Mouse (Mus musculus): Measurements from ENCODE around the gene Cbx4.
A peak's percentile ranks its signal among the peaks of the same experiment; 100 is the strongest.

The Cbx4 gene

GRCm38 (mm10) chr11:119086144-119086971 lies at the start of gene Cbx4:
Gene Cbx4 (minus strand): TSS chr11:119086221.
- DNase-seq (ENCODE audit: low spot score in 2 of 2) = peak; percentile 54 to 88

GRCm38 (mm10) chr11:119134586-119134985 lies 48.6 kb upstream of the Cbx4 start:
- no peak for DNase-seq (ENCODE audit: low spot score in 2 of 2)

GRCm38 (mm10) chr11:119133437-119134221 lies 47.6 kb upstream of the Cbx4 start:
- DNase-seq (ENCODE audit: low spot score in 2 of 2) = peak; percentile 27 to 76

- no peak for DNase-seq (ENCODE audit: low spot score in 2 of 2)
These were observed 46.4 kb upstream of the Cbx4 start for GRCm38 (mm10) chr11:119132198-119133035.

- DNase-seq (ENCODE audit: low spot score in 2 of 2) = no peak
These were observed 44.2 kb upstream of the Cbx4 start for GRCm38 (mm10) chr11:119130081-119130765.

- no peak for DNase-seq (ENCODE audit: low spot score in 2 of 2)
These were observed 43.4 kb upstream of the Cbx4 start for GRCm38 (mm10) chr11:119129281-119130058.

GRCm38 (mm10) chr11:119128668-119129280 lies 42.8 kb upstream of the Cbx4 start:
- DNase-seq (ENCODE audit: low spot score in 2 of 2) = no peak

- peak in 1 of 2 experiments; percentile 63 for DNase-seq (ENCODE audit: low spot score in 2 of 2)
These were observed 41.9 kb upstream of the Cbx4 start for GRCm38 (mm10) chr11:119127686-119128473.

GRCm38 (mm10) chr11:119127147-119127546 lies 41.1 kb upstream of the Cbx4 start:
- DNase-seq (ENCODE audit: low spot score in 2 of 2) = no peak

GRCm38 (mm10) chr11:119125929-119126861 lies 40.2 kb upstream of the Cbx4 start:
- peak in 1 of 2 experiments; percentile 54 for DNase-seq (ENCODE audit: low spot score in 2 of 2)

- no peak for DNase-seq (ENCODE audit: low spot score in 2 of 2)
These were observed 38.5 kb upstream of the Cbx4 start for GRCm38 (mm10) chr11:119124536-119124935.

GRCm38 (mm10) chr11:119123522-119124319 lies 37.7 kb upstream of the Cbx4 start:
- DNase-seq (ENCODE audit: low spot score in 2 of 2) = no peak

- peak in 1 of 2 experiments; percentile 56 for DNase-seq (ENCODE audit: low spot score in 2 of 2)
These were observed 36.4 kb upstream of the Cbx4 start for GRCm38 (mm10) chr11:119122396-119122795.

GRCm38 (mm10) chr11:119118905-119119304 lies 32.9 kb upstream of the Cbx4 start:
- no peak for DNase-seq (ENCODE audit: low spot score in 2 of 2)

- DNase-seq (ENCODE audit: low spot score in 2 of 2) = no peak
These were observed 31.9 kb upstream of the Cbx4 start for GRCm38 (mm10) chr11:119117945-119118344.

- DNase-seq (ENCODE audit: low spot score in 2 of 2) = no peak
These were observed 31.0 kb upstream of the Cbx4 start for GRCm38 (mm10) chr11:119116992-119117391.

- no peak for DNase-seq (ENCODE audit: low spot score in 2 of 2)
These were observed 26.7 kb upstream of the Cbx4 start for GRCm38 (mm10) chr11:119112721-119113120.
